Mouse (Mus musculus) hindbrain, embryonic 10.5 days (tissue): ENCODE data around the gene Ptp4a2. TPM values are rescaled to one million over a fixed set of nuclear protein-coding genes. Genes with fewer than 3 reads are reported as not detected.

ENCODE experiments used
- DNase-seq: peaks from one replicate; pipeline ENCODE4 v3.0.0-alpha.2; 2017; ENCODE audit warnings: low spot score
- H3K27ac ChIP-seq: fragments of 300-500 bp; sonication (generic); 2 replicates; pipeline ENCODE4 v1.5.1; 2016; ENCODE audit warnings: mild to moderate bottlenecking, moderate library complexity
- H3K27me3 ChIP-seq: fragments of 300-500 bp; sonication (generic); 2 replicates; pipeline ENCODE4 v1.6.1; 2016; ENCODE audit warnings: mild to moderate bottlenecking; ENCODE audit not compliant: poor library complexity, insufficient read depth, severe bottlenecking
- H3K36me3 ChIP-seq: fragments of 300-500 bp; sonication (generic); 2 replicates; pipeline ENCODE4 v1.6.1; 2016; ENCODE audit warnings: mild to moderate bottlenecking, moderate library complexity
- H3K4me1 ChIP-seq: fragments of 300-500 bp; sonication (generic); replicated peaks from 2 replicates; pipeline ENCODE4 v1.6.1; 2016; ENCODE audit warnings: mild to moderate bottlenecking
- H3K4me3 ChIP-seq: fragments of 300-500 bp; sonication (generic); 2 replicates; pipeline ENCODE4 v1.5.1; 2016; ENCODE audit warnings: mild to moderate bottlenecking, moderate library complexity
- H3K9me3 ChIP-seq: fragments of 300-500 bp; sonication (generic); 2 replicates; pipeline ENCODE4 v1.6.1; 2016; ENCODE audit warnings: mild to moderate bottlenecking, moderate library complexity
- WGBS: fragments of 180-500 bp; shearing (Covaris S2); methylation state at CpG from one replicate; pipeline ENCODE4 v1.1.7; 2016; 5-methylcytosine and 5-hydroxymethylcytosine counted together
- polyA plus RNA-seq: library from polyadenylated mRNA; unstranded; fragments of >200 nt; fragmentation: Nextera tagmentation; extraction: Ambion mirVana; gene quantifications from 2 replicates; pipeline ENCODE4 v1.2.1, GENCODE M21; 2016

The Ptp4a2 gene
- polyA plus RNA-seq, 1 experiment from 2014 or later, result 230 TPM

DNA sequence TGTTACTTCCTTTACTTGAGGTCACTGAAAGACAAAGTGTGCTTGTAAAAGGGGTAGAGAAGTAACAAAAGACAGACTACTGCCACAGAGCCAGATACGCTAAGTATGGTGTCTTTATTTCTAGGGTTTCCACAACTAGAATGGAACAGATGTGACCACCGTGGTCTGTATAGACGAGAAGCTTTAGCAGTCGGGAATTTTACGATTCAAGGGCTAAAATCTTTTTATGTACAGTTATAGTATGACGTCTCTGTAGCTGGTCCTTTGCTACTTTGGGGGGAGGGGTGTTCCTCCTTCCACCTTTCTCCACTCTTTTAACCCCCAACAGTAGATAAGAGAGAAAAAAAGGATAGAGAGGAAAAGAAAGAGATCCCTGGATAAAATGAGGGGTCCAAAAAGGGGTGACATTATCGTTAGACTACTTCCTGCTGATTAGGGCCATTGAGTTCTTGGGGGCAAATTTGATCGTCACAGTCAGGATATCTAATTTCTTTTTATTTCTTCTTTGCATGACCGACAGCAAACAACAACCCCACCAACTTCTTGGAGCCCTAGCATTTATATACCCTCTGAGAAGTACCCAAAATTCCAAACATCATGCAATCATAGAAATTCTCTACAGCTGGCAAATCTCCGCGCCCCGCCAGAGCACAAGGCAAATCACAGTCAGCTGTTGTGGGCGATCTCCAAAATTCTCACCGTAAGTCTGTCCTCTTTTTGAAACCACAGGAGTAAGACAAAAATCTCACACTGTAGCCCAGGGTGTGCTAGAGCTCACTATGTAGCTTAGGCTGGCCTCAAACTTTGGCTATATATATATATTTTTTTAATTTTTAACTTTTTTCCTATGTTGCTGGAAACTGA lies 818 bp downstream of the Ptp4a2 start:
- Histone ChIP-seq H3K36me3 (no peaks in the 10 kb centered on the region), H3K27ac (no peak overlapping the region), H3K4me1 (peaks cover 12% of the 10 kb centered on the region), H3K9me3 (peaks cover 6% of the 10 kb centered on the region; the same call in 1 of the 2 replicates), H3K27me3 (peaks cover 35% of the 10 kb centered on the region), H3K4me3 (no peak overlapping the region)
- DNase-seq, result no peak
- WGBS, result 88% methylated on average over 14 of the region's 14 CpGs

DNA sequence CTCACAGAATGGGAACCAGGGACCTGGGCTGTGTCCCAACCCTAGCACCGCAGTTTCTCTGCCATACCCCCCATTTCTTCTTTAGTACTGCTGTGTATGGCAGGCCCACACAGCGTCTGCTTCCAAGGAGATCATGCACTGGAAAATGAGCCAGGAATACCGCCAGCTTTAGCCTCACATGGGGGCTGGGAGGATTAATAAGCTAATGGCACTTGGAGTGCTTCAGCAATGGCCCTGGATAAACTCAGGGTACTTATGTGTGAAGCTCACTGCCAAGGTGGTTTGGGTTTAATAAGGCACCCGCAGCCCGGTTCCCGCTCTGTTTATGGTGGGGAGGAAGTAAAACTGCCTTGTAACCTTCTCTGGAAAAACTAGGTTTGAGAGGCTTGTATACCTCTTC lies 6.6 kb downstream of the Ptp4a2 start:
- Histone ChIP-seq H3K4me3 (no peak overlapping the region), H3K27me3 (peaks cover 12% of the 10 kb centered on the region; the same call in 1 of the 2 replicates), H3K36me3 (no peaks in the 10 kb centered on the region), H3K27ac (no peak overlapping the region), H3K9me3 (peaks cover 6% of the 10 kb centered on the region; the same call in 1 of the 2 replicates), H3K4me1 (peaks cover 34% of the 10 kb centered on the region)
- whole genome bisulfite sequencing, result 80% methylated on average over 6 of the region's 6 CpGs
- DNase-seq, result no peak

DNA sequence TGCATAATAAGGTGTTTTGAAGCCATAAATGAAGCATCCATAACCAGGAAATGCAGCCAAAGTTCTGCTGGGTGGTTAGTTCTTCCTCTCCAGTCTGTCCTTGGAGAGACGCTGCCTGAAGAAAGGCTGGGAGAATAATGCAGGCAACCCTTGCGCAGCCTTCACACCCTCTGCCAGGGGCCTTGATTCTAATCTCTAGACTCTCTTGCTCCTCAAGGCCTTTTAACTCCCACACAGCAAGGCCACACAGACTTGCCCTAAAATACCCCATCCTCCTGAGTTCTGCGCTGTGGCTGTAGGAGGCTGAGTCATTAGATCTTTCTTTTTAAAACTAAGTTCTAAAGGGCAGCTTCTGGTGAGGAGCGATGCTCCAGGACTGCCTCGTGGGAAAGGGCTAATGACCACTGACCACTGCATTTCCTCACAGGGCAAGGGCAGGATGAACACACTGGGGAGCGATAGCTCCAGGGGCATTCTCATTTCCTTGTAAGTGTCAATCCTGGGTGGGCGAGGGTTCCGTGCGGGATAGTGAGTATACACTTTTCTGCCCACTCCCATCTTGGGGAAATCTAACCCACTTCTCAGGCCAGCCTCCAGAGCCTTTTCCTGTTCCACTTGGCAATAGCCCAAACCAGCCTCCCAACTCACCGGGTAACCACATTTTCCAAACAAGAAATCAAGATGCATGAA lies 7.6 kb downstream of the Ptp4a2 start:
- Histone ChIP-seq H3K27ac (no peak overlapping the region), H3K4me1 (peaks cover 44% of the 10 kb centered on the region), H3K27me3 (peaks cover 12% of the 10 kb centered on the region; the same call in 1 of the 2 replicates), H3K36me3 (no peaks in the 10 kb centered on the region), H3K4me3 (no peak overlapping the region), H3K9me3 (peaks cover 2% of the 10 kb centered on the region; the same call in 1 of the 2 replicates)
- WGBS, result 77% methylated on average over 10 of the region's 10 CpGs
- no peak for DNase-seq

DNA sequence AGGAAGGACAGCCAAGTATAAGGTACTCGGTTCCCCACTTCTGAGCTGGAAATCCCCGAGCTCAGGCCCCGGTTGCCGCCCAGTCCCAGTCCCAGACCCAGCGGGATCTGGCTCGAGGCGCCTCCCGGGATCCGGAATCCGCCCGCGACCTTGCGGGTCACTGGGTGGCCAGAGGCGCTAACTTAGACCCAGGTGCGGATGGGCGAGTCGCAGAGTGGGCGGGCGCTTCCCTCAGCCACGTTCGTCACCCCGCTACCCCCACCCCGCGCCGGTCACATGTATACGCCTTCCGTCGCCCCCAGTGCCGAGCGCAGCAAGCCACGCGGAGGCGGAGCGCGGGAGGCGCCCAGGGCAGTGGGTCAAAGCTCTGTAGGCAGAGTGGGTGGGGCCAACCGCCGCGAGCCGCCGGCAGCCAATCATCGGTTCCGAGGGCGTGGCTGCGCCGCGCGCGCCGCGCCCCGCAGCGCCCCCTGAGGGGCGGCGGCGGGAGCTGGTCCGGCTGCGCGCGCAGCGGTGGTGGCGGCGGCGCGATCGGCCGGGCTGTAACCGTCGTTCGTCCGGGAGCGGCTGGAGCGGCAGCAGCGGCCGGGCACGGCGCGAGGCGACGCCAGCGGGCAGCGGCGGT lies 8.8 kb downstream of the Ptp4a2 start:
- peaks cover 12% of the 10 kb centered on the region; the same call in 1 of the 2 replicates for H3K27me3 ChIP-seq
- peaks cover 44% of the 10 kb centered on the region for H3K4me1 ChIP-seq
- WGBS, result under 1% methylated on average over 83 of the region's 83 CpGs
- H3K27ac ChIP-seq, result peak overlapping the region; percentile 99
- H3K9me3 ChIP-seq, result peaks cover 2% of the 10 kb centered on the region; the same call in 1 of the 2 replicates
- peak; percentile 96 for DNase-seq
- peak overlapping the region; percentile 91 for H3K4me3 ChIP-seq
- H3K36me3 ChIP-seq, result no peaks in the 10 kb centered on the region

GRCm38 (mm10) chr4:129820417-129821086 lies 9.5 kb downstream of the Ptp4a2 start:
- under 1% methylated on average over 78 of the region's 79 CpGs for WGBS

DNA sequence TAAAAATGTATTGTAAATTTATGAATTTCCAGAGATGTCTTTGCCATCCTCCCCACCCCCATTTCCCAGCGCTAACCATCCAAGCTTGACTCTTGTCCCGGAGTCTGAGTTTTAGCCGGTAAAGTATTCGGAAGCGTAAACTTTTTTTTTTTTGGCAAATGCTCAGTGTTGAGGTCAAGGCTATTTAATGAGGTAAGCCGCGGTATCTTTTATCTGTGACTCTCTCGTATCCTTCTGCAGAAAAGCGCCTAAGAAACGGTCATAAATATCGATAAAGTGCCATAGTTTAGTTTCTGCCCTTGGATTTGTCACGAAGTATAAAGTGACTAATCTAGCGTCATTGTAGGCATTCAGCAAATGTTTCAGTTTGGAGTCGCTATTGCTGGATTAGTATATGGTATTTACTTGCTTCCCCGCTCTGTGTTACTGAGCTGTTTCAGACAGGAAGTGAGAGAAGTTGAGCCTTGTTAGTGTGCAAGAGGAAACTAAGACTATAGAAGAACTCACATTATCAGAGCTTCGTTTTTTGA lies 10.1 kb downstream of the Ptp4a2 start:
- Histone ChIP-seq H3K27ac (peak overlapping the region; percentile 99), H3K4me1 (peaks cover 44% of the 10 kb centered on the region), H3K4me3 (peak overlapping the region; percentile 91), H3K27me3 (peaks cover 12% of the 10 kb centered on the region; the same call in 1 of the 2 replicates), H3K36me3 (peaks cover 5% of the 10 kb centered on the region; the same call in 1 of the 2 replicates), H3K9me3 (no peaks in the 10 kb centered on the region)
- WGBS, result 2% methylated on average over 16 of the region's 16 CpGs
- no peak for DNase-seq

More at GRCm38 (mm10) chr4:129820417-129821086, 9.5 kb downstream of the Ptp4a2 start:
- peaks cover 2% of the 10 kb centered on the region; the same call in 1 of the 2 replicates for H3K9me3 ChIP-seq
- H3K4me1 ChIP-seq, result peaks cover 44% of the 10 kb centered on the region
- H3K4me3 ChIP-seq, result peak overlapping the region; percentile 91
- peak overlapping the region; percentile 99 for H3K27ac ChIP-seq
- H3K36me3 ChIP-seq, result peaks cover 2% of the 10 kb centered on the region; the same call in 1 of the 2 replicates
- peaks cover 12% of the 10 kb centered on the region; the same call in 1 of the 2 replicates for H3K27me3 ChIP-seq
- DNase-seq, result peak; percentile 79

DNA sequence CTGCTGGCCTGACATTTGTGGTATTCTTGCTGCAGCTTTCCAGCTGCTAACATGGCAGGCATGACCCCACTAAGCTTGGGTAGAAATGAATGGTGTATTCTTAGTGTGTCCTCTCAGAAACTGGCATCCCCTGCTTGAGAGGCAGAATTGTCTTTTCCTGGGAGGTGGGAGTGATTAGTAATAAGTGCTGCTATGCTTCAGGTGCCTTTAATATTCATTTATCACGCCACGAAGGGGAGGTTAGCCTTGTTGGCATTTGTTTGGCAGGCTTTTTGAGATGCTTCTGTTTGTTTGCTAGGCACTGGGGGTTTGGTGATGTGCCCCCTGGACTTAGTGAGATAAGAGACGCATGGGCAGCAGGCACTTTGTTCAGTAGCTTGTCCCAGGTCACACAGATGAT lies 11.3 kb downstream of the Ptp4a2 start:
- Histone ChIP-seq H3K27ac (no peak overlapping the region), H3K27me3 (peaks cover 12% of the 10 kb centered on the region; the same call in 1 of the 2 replicates), H3K4me1 (peaks cover 44% of the 10 kb centered on the region), H3K4me3 (peak overlapping the region; percentile 91), H3K9me3 (no peaks in the 10 kb centered on the region), H3K36me3 (peaks cover 11% of the 10 kb centered on the region; the same call in 1 of the 2 replicates)
- WGBS, result 81% methylated on average over 3 of the region's 3 CpGs
- DNase-seq, result no peak

DNA sequence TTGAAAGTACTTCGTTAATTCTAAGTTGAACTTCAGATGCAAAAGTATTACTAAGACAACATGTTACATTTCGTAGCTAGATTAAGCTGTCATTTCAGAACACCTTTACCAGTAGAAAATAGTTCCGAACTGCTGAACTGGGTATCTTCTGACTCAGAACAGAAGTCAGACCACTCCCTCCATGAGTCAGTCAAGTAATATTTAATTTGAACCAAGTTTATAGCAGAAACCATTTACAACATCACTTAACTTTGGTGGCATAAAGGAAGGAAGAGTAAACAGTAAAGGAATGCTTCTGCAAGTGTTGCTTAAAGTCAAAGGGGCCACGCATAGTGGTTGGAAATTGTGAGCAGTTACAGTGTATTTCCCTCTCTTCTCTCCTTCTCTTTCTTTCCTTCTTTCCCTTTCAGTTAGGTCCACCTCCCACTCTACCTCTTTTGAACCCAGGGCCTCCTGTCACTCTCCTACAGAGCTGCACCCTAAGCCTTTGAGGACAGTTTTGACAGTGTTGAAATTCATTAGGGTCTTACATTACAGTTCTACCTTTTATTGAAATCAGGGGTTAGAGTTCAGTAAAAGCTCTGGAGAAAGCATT lies 12.3 kb downstream of the Ptp4a2 start:
- Histone ChIP-seq H3K27ac (no peak overlapping the region), H3K4me3 (no peak overlapping the region), H3K4me1 (peaks cover 38% of the 10 kb centered on the region), H3K36me3 (peaks cover 14% of the 10 kb centered on the region; the same call in 1 of the 2 replicates), H3K9me3 (no peaks in the 10 kb centered on the region), H3K27me3 (peaks cover 6% of the 10 kb centered on the region; the same call in 1 of the 2 replicates)
- 88% methylated on average over 4 of the region's 4 CpGs for WGBS
- DNase-seq, result no peak

DNA sequence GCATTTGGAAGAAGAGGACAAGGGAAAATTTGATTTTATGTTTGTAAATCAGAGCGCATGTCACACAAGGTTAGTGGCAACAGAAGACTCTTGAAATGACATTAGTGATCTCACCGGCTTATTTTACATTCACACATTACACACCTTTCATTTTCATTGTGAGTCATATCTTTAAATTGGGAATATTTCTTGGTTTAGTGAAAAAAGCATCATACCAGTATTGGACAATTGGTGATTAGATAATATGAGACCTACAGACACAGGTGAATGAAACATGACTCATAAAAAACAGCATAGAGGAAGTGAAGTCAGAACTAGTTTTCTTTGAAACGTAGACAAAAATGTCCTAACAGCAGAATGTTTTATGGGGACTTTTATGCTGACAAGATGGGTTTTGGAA lies 16.6 kb downstream of the Ptp4a2 start:
- Histone ChIP-seq H3K4me1 (peaks cover 10% of the 10 kb centered on the region), H3K9me3 (no peaks in the 10 kb centered on the region), H3K27me3 (no peaks in the 10 kb centered on the region), H3K36me3 (peaks cover 17% of the 10 kb centered on the region; the same call in 1 of the 2 replicates), H3K4me3 (no peak overlapping the region), H3K27ac (no peak overlapping the region)
- no peak for DNase-seq
- WGBS, result 93% methylated on average over 3 of the region's 3 CpGs

DNA sequence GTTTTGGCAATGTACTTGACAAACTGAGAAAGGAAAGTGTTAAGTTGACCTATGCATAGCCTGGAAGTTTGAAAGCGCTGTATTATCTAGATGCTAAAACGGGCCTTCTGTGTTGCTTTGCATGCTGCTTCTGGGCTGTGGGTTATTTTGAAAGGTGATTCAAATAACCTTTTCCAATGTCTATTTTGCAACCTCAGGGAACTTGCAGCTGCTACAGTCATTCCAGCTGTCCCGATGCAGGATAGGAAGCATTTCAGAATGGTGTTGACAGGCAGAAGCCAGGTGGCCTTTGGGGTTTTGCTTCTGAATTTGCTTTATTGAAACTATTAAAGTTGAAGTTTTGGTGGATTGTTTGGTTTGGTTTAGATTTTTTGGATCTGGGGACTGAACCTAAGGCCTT lies 17.1 kb downstream of the Ptp4a2 start:
- WGBS, result 83% methylated on average over 3 of the region's 3 CpGs
- Histone ChIP-seq H3K9me3 (no peaks in the 10 kb centered on the region), H3K4me3 (no peak overlapping the region), H3K27me3 (no peaks in the 10 kb centered on the region), H3K27ac (no peak overlapping the region), H3K4me1 (peaks cover 5% of the 10 kb centered on the region), H3K36me3 (peaks cover 17% of the 10 kb centered on the region; the same call in 1 of the 2 replicates)
- no peak for DNase-seq

GRCm38 (mm10) chr4:129829799-129830198 lies 18.8 kb downstream of the Ptp4a2 start:
- 86% methylated on average over 1 of the region's 1 CpGs for WGBS
- Histone ChIP-seq H3K36me3 (peaks cover 17% of the 10 kb centered on the region; the same call in 1 of the 2 replicates), H3K27ac (no peak overlapping the region), H3K4me3 (no peak overlapping the region), H3K9me3 (no peaks in the 10 kb centered on the region), H3K27me3 (no peaks in the 10 kb centered on the region), H3K4me1 (no peaks in the 10 kb centered on the region)
- DNase-seq, result no peak
